Mouse (Mus musculus): ENCODE measurements at regions not wholly inside any gene's neighbourhood (a gene's known extent, or its start where the extent isn't known, plus 50 kb on each side); places are given as distances from the start of the nearest gene placed in this dataset.
A peak's percentile ranks its signal among the peaks of the same experiment; 100 is the strongest.
"Not testable (repeated sequence)": the region's sequence is repeated elsewhere in the genome, so short reads cannot be mapped to it uniquely, and the experiment has no call there.

DNA sequence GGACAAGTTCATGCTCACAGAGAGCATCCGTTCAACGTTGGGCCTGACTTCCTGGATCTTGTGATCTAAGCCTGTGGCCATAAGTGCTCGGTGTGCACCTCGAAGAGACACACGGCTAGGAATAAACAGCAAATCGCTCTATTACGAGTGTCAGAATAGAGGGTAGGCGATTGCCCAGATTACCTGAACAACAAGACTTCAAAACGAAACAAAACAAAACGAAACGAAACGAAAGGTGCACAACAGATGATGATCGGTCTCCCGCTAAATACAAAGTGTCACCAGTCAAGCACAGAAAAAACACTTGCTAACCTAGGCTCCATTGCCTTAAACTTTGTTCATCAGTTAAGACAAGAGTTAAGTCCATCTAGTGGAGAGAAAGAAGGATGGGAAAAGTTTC lies 67.4 kb downstream of the Pdia4 start:
- not testable (repeated sequence) for DNase-seq (ENCODE audit: low spot score in 2 of 2)

DNA sequence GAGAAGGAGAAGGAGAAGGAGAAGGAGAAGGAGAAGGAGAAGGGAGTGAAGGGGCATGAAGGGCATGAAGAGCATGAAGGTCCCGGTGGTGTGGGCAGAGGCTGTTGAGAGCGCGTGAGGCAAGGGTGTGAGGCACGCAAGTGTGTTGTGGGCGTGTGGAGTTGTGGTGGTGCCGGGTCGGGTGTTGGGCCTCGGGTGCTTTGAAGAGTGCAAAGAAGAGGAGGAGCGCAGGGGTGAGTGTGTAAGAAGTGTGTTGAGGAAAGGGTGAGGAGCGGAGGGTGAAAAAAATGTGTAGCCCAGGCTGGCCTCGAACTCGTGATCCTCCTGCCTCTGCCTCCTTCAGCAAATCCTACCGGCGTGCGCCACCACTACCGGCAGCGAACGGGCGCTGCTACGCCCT lies 69.4 kb downstream of the Pdia4 start:
- DNase-seq (ENCODE audit: low spot score in 2 of 2) = peak in 1 of 2 experiments; percentile 47

DNA sequence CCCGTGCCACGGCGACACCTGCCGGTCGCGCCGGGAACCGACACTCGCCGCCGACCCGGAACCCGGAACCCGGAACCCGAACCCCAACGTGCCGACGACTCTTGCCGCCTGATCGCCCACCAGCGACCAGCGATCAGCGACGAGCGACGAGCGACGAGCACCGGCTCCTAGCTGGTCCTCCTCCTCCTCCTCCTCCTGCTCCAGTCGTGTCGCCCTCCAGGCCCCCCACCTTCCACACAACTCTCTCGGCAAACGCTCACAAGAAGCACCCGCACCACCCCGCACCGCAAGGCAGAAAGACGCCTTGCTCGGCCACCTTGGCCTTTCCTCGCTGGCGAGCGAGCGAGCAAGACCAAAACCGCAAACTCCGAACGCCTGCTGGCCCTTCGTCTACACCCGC lies 73.0 kb downstream of the Pdia4 start:
- not testable (repeated sequence) for DNase-seq (ENCODE audit: low spot score in 2 of 2)

DNA sequence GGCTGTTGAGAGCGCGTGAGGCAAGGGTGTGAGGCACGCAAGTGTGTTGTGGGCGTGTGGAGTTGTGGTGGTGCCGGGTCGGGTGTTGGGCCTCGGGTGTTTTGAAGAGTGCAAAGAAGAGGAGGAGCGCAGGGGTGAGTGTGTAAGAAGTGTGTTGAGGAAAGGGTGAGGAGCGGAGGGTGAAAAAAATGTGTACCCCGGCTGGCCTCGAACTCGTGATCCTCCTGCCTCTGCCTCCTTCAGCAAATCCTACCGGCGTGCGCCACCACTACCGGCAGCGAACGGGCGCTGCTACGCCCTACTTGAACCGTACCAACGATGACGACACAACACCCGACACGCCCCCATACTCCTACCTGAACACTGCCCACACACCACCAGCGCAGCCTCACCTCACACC lies 73.5 kb downstream of the Pdia4 start:
- peak; percentile 63 to 72 for DNase-seq (ENCODE audit: low spot score in 2 of 2)

DNA sequence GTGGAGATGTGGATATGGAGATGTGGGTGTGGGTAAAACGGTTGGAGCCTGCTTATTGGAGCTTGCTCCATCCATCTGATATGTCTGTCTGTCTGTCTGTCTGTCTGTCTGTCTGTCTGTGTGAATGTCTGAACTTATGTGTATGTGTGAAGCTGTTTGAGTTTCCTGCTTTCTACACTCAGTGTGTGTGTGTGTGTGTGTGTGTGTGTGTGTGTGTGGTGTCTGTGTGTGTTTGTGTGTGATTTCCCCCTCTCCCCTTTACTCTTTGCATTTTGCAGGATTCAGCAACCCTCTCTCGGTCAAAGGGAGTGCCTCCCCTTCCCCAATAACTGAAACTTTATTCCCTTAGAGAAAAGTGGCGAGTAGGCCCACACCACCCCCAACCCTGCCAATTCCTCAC lies 75.3 kb downstream of the Pdia4 start:
- not testable (repeated sequence) for DNase-seq (ENCODE audit: low spot score in 2 of 2)

Data from frontal cortex, postnatal 25 days (tissue).